Mouse (Mus musculus) midbrain, embryonic 16.5 days (tissue): ENCODE measurements around the gene Pgpep1. TPM values are rescaled to one million over a fixed set of nuclear protein-coding genes. Genes with fewer than 3 reads are reported as not detected.

Experiments used
- ATAC-seq: fragments of 200-750 bp; cut with Nextera tagmentation; 2 replicates; pipeline ENCODE4 v1.8.0; 2017; ENCODE audit warnings: moderate TSS enrichment
- H3K27ac ChIP-seq: fragments of 300-500 bp; sonication (generic); 2 replicates; pipeline ENCODE4 v1.5.1; 2014; ENCODE audit warnings: mild to moderate bottlenecking, low read length, mixed read lengths
- H3K27me3 ChIP-seq: fragments of 300-500 bp; sonication (generic); 2 replicates; pipeline ENCODE4 v1.6.1; 2014; ENCODE audit warnings: low read depth, low read length, mixed read lengths; ENCODE audit not compliant: control insufficient read depth, insufficient read depth
- H3K36me3 ChIP-seq: fragments of 300-500 bp; sonication (generic); 2 replicates; pipeline ENCODE4 v1.6.1; 2014; ENCODE audit warnings: mild to moderate bottlenecking, low read length, moderate library complexity, mixed read lengths; ENCODE audit not compliant: control insufficient read depth, insufficient read depth
- H3K4me1 ChIP-seq: fragments of 300-500 bp; sonication (generic); 2 replicates; pipeline ENCODE4 v1.6.1; 2014; ENCODE audit warnings: mild to moderate bottlenecking, low read length, mixed read lengths; ENCODE audit not compliant: control insufficient read depth, insufficient read depth
- H3K4me2 ChIP-seq: fragments of 300-500 bp; sonication (generic); 2 replicates; pipeline ENCODE4 v1.6.1; 2014; ENCODE audit warnings: mild to moderate bottlenecking, low read length, mixed read lengths
- H3K4me3 ChIP-seq: fragments of 300-500 bp; sonication (generic); 2 replicates; pipeline ENCODE4 v1.5.1; 2014; ENCODE audit warnings: low read depth, mild to moderate bottlenecking, low read length, moderate library complexity, mixed read lengths
- H3K9ac ChIP-seq: fragments of 300-500 bp; sonication (generic); 2 replicates; pipeline ENCODE4 v1.6.1; 2014; ENCODE audit warnings: low read depth, low read length, mixed read lengths
- H3K9me3 ChIP-seq: fragments of 300-500 bp; sonication (generic); replicated peaks from 2 replicates; pipeline ENCODE4 v1.6.1; 2014; ENCODE audit warnings: mild to moderate bottlenecking, low read length, mixed read lengths; ENCODE audit not compliant: control insufficient read depth, poor library complexity, severe bottlenecking
- WGBS: fragments of 180-500 bp; shearing (Covaris S2); extraction: QIAGEN DNeasy Blood & Tissue Kit; methylation state at CpG from one replicate; pipeline ENCODE4 v1.1.7; 2014; 5-methylcytosine and 5-hydroxymethylcytosine counted together
- polyA plus RNA-seq: library from polyadenylated mRNA; unstranded; fragments of >200 nt; fragmentation: Nextera tagmentation; extraction: Ambion mirVana; gene quantifications from 2 replicates; pipeline ENCODE4 v1.2.1, GENCODE M21; 2015

Pgpep1 gene
- polyA plus RNA-seq, 1 experiment from 2014 or later: 69.7 TPM

DNA sequence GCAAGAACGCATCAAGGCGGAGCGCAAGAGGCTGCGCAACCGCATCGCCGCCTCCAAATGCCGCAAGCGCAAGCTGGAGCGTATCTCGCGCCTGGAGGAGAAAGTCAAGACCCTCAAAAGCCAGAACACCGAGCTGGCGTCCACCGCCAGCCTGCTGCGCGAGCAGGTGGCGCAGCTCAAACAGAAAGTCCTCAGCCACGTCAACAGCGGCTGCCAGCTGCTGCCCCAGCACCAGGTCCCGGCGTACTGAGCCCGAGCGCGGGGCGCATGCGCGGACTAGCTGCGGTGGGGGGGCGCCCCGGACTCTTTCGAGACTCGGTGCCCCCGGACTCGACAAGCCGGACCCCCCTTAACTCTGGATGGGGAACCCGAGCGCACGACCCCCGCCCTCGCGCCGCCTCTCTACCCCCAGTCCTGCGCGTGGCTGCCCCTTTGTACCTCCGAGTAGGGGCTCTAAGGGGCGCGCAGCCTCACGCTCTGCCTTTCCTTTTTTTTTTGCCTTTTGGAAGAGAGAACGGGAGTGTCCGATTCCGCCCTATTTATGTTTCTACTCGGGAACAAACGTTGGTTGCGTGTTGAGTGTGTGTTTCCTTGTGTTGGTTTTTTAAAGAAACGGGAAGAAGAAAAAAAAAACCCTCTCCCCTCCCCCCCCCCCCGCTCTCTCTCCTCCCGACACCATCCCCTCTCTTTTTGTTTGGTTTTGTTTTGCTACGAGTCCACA, 39.8 kb upstream of the Pgpep1 start:
- Histone ChIP-seq H3K4me3 (peak overlapping the region; percentile 98), H3K27ac (peak overlapping the region; percentile 99), H3K9me3 (no peaks in the 10 kb centered on the region), H3K27me3 (no peaks in the 10 kb centered on the region; the same call in 1 of the 2 replicates), H3K9ac (peak overlapping the region; percentile 99), H3K4me2 (peak overlapping the region; percentile 82), H3K36me3 (0 out of 2 replicates have a peak, but pooled peaks cover 3% of the 10 kb centered on the region), H3K4me1 (peaks cover 36% of the 10 kb centered on the region)
- whole genome bisulfite sequencing: under 1% methylated on average over 58 of the region's 59 CpGs
- no peak for ATAC-seq

DNA sequence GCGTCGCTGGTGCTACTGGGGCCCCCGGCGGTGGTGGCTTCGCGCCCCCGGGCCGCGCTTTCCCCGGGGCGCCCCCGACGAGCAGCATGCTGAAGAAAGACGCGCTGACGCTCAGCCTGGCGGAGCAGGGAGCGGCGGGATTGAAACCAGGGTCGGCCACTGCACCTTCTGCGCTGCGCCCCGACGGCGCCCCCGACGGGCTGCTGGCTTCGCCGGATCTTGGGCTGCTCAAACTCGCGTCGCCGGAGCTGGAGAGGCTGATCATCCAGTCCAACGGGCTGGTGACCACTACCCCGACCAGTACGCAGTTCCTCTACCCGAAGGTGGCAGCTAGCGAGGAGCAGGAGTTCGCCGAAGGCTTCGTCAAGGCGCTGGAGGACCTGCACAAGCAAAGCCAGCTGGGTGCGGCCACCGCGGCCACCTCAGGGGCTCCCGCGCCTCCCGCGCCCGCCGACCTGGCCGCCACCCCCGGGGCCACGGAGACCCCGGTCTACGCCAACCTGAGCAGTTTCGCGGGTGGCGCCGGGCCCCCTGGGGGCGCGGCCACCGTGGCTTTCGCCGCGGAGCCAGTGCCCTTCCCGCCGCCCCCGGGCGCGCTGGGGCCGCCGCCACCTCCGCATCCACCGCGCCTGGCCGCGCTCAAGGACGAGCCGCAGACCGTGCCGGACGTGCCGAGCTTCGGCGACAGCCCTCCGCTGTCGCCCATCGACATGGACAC, 39.1 kb upstream of the Pgpep1 start:
- H3K9ac ChIP-seq: peak overlapping the region; percentile 99
- under 1% methylated on average over 82 of the region's 89 CpGs for WGBS
- peaks cover 36% of the 10 kb centered on the region for H3K4me1 ChIP-seq
- no peaks in the 10 kb centered on the region for H3K36me3 ChIP-seq
- peak overlapping the region; percentile 99 for H3K27ac ChIP-seq
- peak overlapping the region; percentile 98 for H3K4me3 ChIP-seq
- H3K9me3 ChIP-seq: no peaks in the 10 kb centered on the region
- H3K4me2 ChIP-seq: peak overlapping the region; percentile 82
- H3K27me3 ChIP-seq: no peaks in the 10 kb centered on the region; the same call in 1 of the 2 replicates
- peak; percentile 12 for ATAC-seq

DNA sequence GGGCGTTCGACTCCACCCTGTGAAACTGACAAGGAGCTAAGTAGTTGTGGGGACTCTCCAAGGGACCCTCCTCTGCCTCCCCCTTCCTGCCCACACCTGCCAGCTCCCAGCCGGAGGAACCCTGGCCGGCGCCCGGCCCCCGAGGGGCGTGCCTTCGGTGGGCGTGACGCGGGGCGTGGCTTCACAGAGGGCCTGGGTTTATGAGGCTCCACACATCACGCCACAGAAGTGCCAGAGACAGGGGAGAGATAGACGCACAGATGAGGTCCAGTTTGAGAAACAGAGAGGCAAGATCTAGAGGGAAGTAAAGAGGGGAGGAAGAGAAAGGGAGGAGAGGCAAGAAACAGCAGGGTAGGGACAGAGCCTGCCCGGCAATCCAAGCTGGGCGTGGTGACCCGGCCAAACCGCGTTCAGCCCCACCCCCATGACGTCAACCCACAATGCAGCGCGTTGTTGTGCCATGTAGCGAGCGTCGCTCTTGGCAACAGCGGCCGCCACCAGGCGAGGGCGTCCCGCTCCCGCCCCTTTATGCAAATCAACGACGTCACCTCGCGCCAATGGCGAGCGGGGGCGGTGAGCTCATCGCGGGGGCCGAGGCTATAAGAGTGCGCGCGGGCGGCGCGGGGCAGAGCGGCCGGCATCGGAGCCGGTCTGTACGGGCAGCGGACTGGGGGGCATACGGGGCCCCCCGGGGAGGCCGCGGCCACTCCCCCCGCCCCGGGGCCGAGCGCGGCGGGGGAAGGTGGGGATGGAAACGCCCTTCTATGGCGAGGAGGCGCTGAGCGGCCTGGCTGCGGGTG, 38.3 kb upstream of the Pgpep1 start, which contains the start of gene Jund:
Gene Jund (plus strand): TSS at position 640 of the 800 bp plus-strand sequence.
- H3K4me3 ChIP-seq: peak within 1 kb of the TSS; percentile 98
- H3K4me1 ChIP-seq: peaks cover 36% of the 10 kb centered on the region
- under 1% methylated on average over 68 of the region's 69 CpGs for WGBS
- H3K9ac ChIP-seq: peak within 1 kb of the TSS; percentile 99
- peak within 1 kb of the TSS; percentile 99 for H3K27ac ChIP-seq
- H3K9me3 ChIP-seq: no peaks in the 10 kb centered on the region
- peak; percentile 85 for ATAC-seq
- H3K4me2 ChIP-seq: peak within 1 kb of the TSS; percentile 85
- H3K27me3 ChIP-seq: no peaks in the 10 kb centered on the region; the same call in 1 of the 2 replicates
- H3K36me3 ChIP-seq: no peaks in the 10 kb centered on the region

DNA sequence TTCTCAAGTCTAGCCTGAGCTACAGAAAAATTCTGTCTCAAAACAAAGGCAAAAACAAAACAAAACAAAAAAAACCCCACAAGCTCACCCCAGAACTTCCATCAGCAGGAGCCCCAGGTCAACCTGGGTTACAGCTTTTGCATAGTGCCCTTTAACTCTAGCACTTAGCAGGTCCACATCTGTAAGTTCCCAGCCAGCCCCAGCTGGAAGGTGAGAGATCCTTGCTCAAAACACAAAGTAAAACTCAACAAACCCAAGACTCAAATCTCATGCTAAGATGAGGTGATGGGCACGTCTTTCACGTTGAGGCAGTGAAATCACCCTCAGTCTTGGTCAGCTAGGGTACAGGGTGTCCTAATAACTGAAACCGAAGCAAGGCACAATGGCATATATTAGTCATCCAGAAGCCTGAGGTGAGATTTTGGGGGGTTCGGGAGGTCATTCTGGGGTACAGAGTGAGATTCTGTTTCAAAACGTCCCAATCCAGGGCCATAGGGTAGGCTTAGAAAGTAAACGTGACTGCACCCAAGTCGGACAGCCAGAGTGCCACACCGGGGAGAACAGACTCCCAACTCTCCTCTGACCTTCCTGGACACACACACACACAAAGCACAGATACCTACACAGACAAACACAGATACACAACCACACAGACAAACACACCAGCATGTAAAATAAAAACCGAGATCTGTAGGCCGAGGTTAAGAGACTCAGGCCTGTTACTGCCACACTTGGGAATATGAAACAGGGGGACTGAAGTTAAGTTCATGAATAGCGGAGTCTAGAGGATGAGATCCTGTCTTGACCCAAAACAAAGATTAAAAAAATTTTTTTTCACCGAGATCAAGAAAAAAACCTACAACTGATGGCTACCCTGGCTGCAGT, 37.4 kb upstream of the Pgpep1 start:
- WGBS: 76% methylated on average over 12 of the region's 12 CpGs
- Histone ChIP-seq H3K27ac (peak overlapping the region; percentile 99), H3K4me3 (peak overlapping the region; percentile 98), H3K27me3 (no peaks in the 10 kb centered on the region; the same call in 1 of the 2 replicates), H3K9me3 (no peaks in the 10 kb centered on the region), H3K4me2 (peak overlapping the region; percentile 85), H3K4me1 (peaks cover 34% of the 10 kb centered on the region), H3K36me3 (no peaks in the 10 kb centered on the region), H3K9ac (peak overlapping the region; percentile 72)
- no peak for ATAC-seq

DNA sequence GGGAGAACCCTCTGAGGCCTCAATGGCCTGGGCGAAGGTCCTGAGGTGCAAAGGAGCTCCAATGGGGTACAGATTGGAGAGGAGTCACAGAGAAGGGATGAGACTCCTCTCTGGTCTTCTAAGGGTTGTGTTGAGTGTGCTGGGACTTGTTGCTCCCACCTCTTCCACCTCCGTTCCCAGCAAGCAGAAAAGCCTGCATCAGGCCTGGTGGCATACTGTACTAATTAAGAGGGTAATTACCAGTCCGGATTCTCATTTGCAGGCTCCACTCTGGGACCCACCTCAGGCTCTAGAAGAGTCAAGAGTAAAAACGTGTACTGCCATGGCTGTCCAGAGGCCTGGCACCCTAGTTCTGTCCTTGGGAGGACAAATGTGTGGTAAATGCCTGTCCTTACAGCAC, 36.8 kb upstream of the Pgpep1 start:
- H3K27ac ChIP-seq: peak overlapping the region; percentile 34; the same call in 1 of the 2 replicates
- no peaks in the 10 kb centered on the region; the same call in 1 of the 2 replicates for H3K27me3 ChIP-seq
- WGBS: 39% methylated on average over 4 of the region's 4 CpGs
- peak overlapping the region; percentile 1; the same call in 1 of the 2 replicates for H3K4me3 ChIP-seq
- no peaks in the 10 kb centered on the region for H3K9me3 ChIP-seq
- no peaks in the 10 kb centered on the region for H3K36me3 ChIP-seq
- peak overlapping the region; percentile 47 for H3K9ac ChIP-seq
- H3K4me1 ChIP-seq: peaks cover 31% of the 10 kb centered on the region
- ATAC-seq: no peak
- peak overlapping the region; percentile 58 for H3K4me2 ChIP-seq

DNA sequence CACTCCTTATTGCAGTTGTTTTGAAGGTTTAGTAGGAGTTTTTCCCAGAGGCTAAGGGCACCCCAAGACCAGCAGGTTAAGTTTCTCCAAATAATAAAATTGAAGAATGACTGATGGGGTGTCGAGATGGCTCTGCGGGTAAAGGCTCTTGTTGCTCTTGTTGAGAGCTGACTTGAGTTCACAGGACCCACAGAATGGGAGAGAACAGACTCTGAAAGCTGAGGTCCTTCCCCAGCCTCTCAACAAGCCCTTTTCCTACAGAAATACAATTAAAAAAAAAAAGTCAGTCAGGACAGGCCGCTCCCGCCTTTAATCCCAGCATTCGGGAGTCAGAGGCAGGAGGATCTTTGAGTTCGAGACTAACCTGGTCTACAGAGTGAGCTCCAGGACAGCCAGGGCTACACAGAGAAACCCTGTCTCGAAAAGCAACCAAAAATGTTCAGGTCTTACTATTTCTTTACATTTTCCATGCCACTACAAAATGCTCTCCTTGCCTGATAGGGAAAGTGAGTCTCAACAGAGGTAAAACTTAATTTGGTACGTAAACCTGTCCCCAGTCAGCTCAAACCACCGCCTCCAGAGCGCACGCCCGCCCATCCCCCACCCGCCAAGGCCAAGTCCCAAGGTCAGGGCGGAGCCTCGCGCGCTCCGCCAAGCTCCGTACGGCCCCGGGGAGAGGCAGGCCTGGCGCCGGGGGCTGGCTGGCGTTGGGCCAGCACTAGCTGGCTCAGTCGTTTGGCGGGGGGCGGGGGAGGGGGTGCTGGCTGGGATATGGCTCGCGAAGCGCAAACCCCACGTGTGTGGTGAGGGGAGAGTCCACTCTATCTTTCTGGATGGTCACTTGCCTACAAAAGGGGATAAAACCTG, 36.1 kb upstream of the Pgpep1 start:
- ATAC-seq: no peak

DNA sequence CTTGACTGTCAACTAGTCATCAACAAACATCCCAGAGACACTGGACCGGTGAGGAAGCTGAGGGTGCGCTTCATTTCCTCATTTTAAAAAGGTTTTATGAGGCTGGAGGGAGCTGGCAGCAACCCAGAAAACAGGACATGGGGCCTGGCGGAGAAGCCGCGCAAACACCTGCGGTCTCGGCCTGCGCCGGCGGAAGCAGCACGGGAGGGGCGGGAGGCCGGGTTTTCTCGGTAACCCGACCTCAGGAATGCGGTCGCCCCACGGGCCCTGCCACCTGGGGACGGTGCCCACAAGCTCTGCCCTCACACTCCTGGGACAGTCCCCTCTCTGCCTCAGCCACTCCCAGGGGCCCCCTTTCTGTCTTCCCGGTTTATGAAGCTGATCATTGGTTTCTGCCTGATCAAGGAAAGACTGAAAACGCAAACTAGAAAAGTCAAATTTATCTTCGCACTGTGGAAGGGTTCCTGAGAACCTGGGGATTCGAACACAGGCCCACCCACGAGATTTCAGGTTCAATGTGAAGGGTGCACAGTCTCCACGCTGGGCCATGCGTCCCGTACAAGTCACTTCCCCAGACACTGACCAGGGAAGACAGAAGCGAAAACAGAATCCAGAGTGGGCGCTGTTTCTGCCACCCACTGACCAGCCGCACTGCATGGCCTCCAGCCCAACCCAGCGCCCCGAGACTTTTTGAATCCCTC, 35.3 kb upstream of the Pgpep1 start:
- H3K27ac ChIP-seq: no peak overlapping the region
- H3K4me2 ChIP-seq: no peak overlapping the region
- no peak overlapping the region for H3K4me3 ChIP-seq
- no peak overlapping the region for H3K9ac ChIP-seq
- WGBS: 37% methylated on average over 31 of the region's 32 CpGs
- no peaks in the 10 kb centered on the region for H3K36me3 ChIP-seq
- H3K4me1 ChIP-seq: peaks cover 28% of the 10 kb centered on the region
- no peak for ATAC-seq
- no peaks in the 10 kb centered on the region; the same call in 1 of the 2 replicates for H3K27me3 ChIP-seq
- no peaks in the 10 kb centered on the region for H3K9me3 ChIP-seq

More for the DNA sequence above, 36.1 kb upstream of the Pgpep1 start:
- H3K4me2 ChIP-seq: peak overlapping the region; percentile 58
- H3K9me3 ChIP-seq: no peaks in the 10 kb centered on the region
- H3K27ac ChIP-seq: peak overlapping the region; percentile 34; the same call in 1 of the 2 replicates
- WGBS: 6% methylated on average over 31 of the region's 31 CpGs
- H3K4me3 ChIP-seq: peak overlapping the region; percentile 1; the same call in 1 of the 2 replicates
- H3K36me3 ChIP-seq: no peaks in the 10 kb centered on the region
- peak overlapping the region; percentile 47 for H3K9ac ChIP-seq
- no peaks in the 10 kb centered on the region; the same call in 1 of the 2 replicates for H3K27me3 ChIP-seq
- H3K4me1 ChIP-seq: peaks cover 31% of the 10 kb centered on the region
